In genomic region chr15:36360694-36361521, GRCm38 (mm10) we compare ENCODE assay signal across 8 mouse cellular contexts.
DNase-seq lines count a peak whose midpoint lies in the region; ATAC-seq and TF ChIP-seq lines count a peak whose summit lies in the region.

No protein-coding gene starts in this region.

- no peak overlapping the region for H3K9ac ChIP-seq in forebrain, postnatal 0 days
- H3K9ac ChIP-seq in forebrain, embryonic 15.5 days (replicated peaks), result no peak overlapping the region
- H3K9ac ChIP-seq in intestine, embryonic 16.5 days (ENCODE audit: low read depth, low read length), result no peak overlapping the region
- H3K9ac ChIP-seq in stomach, embryonic 16.5 days (ENCODE audit: low read length), result no peak overlapping the region; the same call in 1 of the 2 replicates

- peak; percentile 18 for DNase-seq in forebrain, postnatal 0 days
- DNase-seq in spleen, adult 12 weeks (ENCODE audit: low spot score), result peak; percentile 60
- DNase-seq in spleen, adult 18-20 months, result no peak
- no peak for DNase-seq in urinary bladder, postnatal 14 days (ENCODE audit: low spot score)
- DNase-seq in urinary bladder, adult 2 months (ENCODE audit: low spot score), result no peak

- H3K4me2 ChIP-seq in forebrain, postnatal 0 days (ENCODE audit: low read depth), result no peak overlapping the region
- no peak overlapping the region for H3K4me2 ChIP-seq in forebrain, embryonic 15.5 days (replicated peaks)
- no peak overlapping the region for H3K4me2 ChIP-seq in intestine, embryonic 16.5 days (ENCODE audit: low read depth, low read length)
- H3K4me2 ChIP-seq in stomach, embryonic 16.5 days (ENCODE audit: low read depth, low read length), result no peak overlapping the region

- H3K4me1 ChIP-seq in forebrain, postnatal 0 days (ENCODE audit: insufficient read depth), result no peaks in the 10 kb centered on the region
- no peaks in the 10 kb centered on the region for H3K4me1 ChIP-seq in forebrain, embryonic 15.5 days
- 0 out of 2 replicates have a peak, but pooled peaks cover 5% of the 10 kb centered on the region for H3K4me1 ChIP-seq in intestine, embryonic 16.5 days (ENCODE audit: control insufficient read depth, insufficient read depth, low read length)
- peaks cover 9% of the 10 kb centered on the region; the same call in 1 of the 2 replicates for H3K4me1 ChIP-seq in stomach, embryonic 16.5 days (ENCODE audit: control insufficient read depth, insufficient read depth, low read length)

- no peak overlapping the region for H3K4me3 ChIP-seq in forebrain, postnatal 0 days (ENCODE audit: low read depth, low read length)
- H3K4me3 ChIP-seq in forebrain, embryonic 15.5 days, result no peak overlapping the region
- no peak overlapping the region for H3K4me3 ChIP-seq in intestine, embryonic 16.5 days (ENCODE audit: low read length)
- H3K4me3 ChIP-seq in stomach, embryonic 16.5 days (replicated peaks; ENCODE audit: low read length), result no peak overlapping the region

- no peak for ATAC-seq in forebrain, postnatal 0 days
- ATAC-seq in forebrain, embryonic 15.5 days (replicated peaks), result no peak
- ATAC-seq in intestine, embryonic 16.5 days, result peak; percentile 79
- ATAC-seq in stomach, embryonic 16.5 days (ENCODE audit: insufficient read depth, low FRiP score), result peak; percentile 44

- no peaks in the 10 kb centered on the region for H3K36me3 ChIP-seq in forebrain, postnatal 0 days (ENCODE audit: insufficient read depth)
- no peaks in the 10 kb centered on the region for H3K36me3 ChIP-seq in forebrain, embryonic 15.5 days
- no peaks in the 10 kb centered on the region for H3K36me3 ChIP-seq in intestine, embryonic 16.5 days (ENCODE audit: control insufficient read depth, insufficient read depth, low read length)
- no peaks in the 10 kb centered on the region for H3K36me3 ChIP-seq in stomach, embryonic 16.5 days (ENCODE audit: control insufficient read depth, insufficient read depth, low read length)

- H3K27ac ChIP-seq in forebrain, postnatal 0 days (ENCODE audit: low read depth, low read length), result no peak overlapping the region
- no peak overlapping the region for H3K27ac ChIP-seq in forebrain, embryonic 15.5 days (replicated peaks)
- H3K27ac ChIP-seq in intestine, embryonic 16.5 days (ENCODE audit: low read length), result no peak overlapping the region
- H3K27ac ChIP-seq in stomach, embryonic 16.5 days (ENCODE audit: low read length), result peak overlapping the region; percentile 53

- no peaks in the 10 kb centered on the region for H3K9me3 ChIP-seq in forebrain, postnatal 0 days (ENCODE audit: low read length)
- no peaks in the 10 kb centered on the region for H3K9me3 ChIP-seq in forebrain, embryonic 15.5 days
- H3K9me3 ChIP-seq in intestine, embryonic 16.5 days (ENCODE audit: control insufficient read depth, low read length), result no peaks in the 10 kb centered on the region
- H3K9me3 ChIP-seq in stomach, embryonic 16.5 days (replicated peaks; ENCODE audit: control insufficient read depth, low read length), result no peaks in the 10 kb centered on the region

- WGBS in forebrain, postnatal 0 days, result 67% methylated on average over 14 of the region's 14 CpGs
- WGBS in forebrain, embryonic 15.5 days, result 69% methylated on average over 14 of the region's 14 CpGs
- 74% methylated on average over 14 of the region's 14 CpGs for WGBS in intestine, embryonic 16.5 days
- WGBS in stomach, embryonic 16.5 days, result 67% methylated on average over 14 of the region's 14 CpGs

- TF ChIP-seq CTCF in forebrain, postnatal 0 days (IDR thresholded peaks at IDR 0.05; ENCODE audit: low read depth), result no peak

- no peaks in the 10 kb centered on the region for H3K27me3 ChIP-seq in forebrain, postnatal 0 days (ENCODE audit: insufficient read depth, low read length)
- no peaks in the 10 kb centered on the region for H3K27me3 ChIP-seq in forebrain, embryonic 15.5 days
- no peaks in the 10 kb centered on the region for H3K27me3 ChIP-seq in intestine, embryonic 16.5 days (replicated peaks; ENCODE audit: control insufficient read depth, insufficient read depth, low read length)
- no peaks in the 10 kb centered on the region for H3K27me3 ChIP-seq in stomach, embryonic 16.5 days (ENCODE audit: control insufficient read depth, insufficient read depth, low read length)

Comparison
In these comparisons a context has a peak if more than half of its experiments do, and no peak if none do; other contexts are left out.
1. DNase-seq: peak in forebrain, postnatal 0 days (single experiment) and spleen, adult 12 weeks (single experiment); none in spleen, adult 18-20 months (0 of 2), urinary bladder, postnatal 14 days (single experiment) and urinary bladder, adult 2 months (single experiment).
2. ATAC-seq: peak in intestine, embryonic 16.5 days (single experiment) and stomach, embryonic 16.5 days (single experiment); none in forebrain, postnatal 0 days (single experiment) and forebrain, embryonic 15.5 days (single experiment).